Mouse (Mus musculus): ENCODE results near the gene Irgc1. TPM values are rescaled to one million over a fixed set of nuclear protein-coding genes. Genes with fewer than 3 reads are reported as not detected.
"Not testable (repeated sequence)": the region's sequence is repeated elsewhere in the genome, so short reads cannot be mapped to it uniquely, and the experiment has no call there.

Gene Irgc1
- polyA plus RNA-seq, 1 experiment from 2014 or later, result not detected

- H3K9ac ChIP-seq (ENCODE audit: low read length), result no peak overlapping the region
- no peak overlapping the region for H3K4me3 ChIP-seq (ENCODE audit: low read length)
- H3K4me2 ChIP-seq (ENCODE audit: low read depth, low read length), result no peak overlapping the region
- H3K4me1 ChIP-seq (replicated peaks; ENCODE audit: control insufficient read depth, insufficient read depth, low read length), result peaks cover 6% of the 10 kb centered on the region; the same call in 1 of the 2 replicates
- WGBS, result 96% methylated on average over 9 of the region's 9 CpGs
- no peaks in the 10 kb centered on the region for H3K27me3 ChIP-seq (ENCODE audit: control insufficient read depth, insufficient read depth, low read depth, low read length)
- no peak overlapping the region for H3K27ac ChIP-seq (ENCODE audit: low read length)
- H3K9me3 ChIP-seq (ENCODE audit: control insufficient read depth, low read length), result no peaks in the 10 kb centered on the region
- H3K36me3 ChIP-seq (ENCODE audit: control insufficient read depth, insufficient read depth, low read length), result peaks cover 14% of the 10 kb centered on the region; the same call in 1 of the 2 replicates
- no peak for ATAC-seq (ENCODE audit: low read depth)
These were observed 49.2 kb downstream of the Irgc1 start for GRCm38 (mm10) chr7:24402851-24403250.

- H3K27me3 ChIP-seq (ENCODE audit: control insufficient read depth, insufficient read depth, low read depth, low read length); H3K9me3 ChIP-seq (ENCODE audit: control insufficient read depth, low read length); H3K36me3 ChIP-seq (ENCODE audit: control insufficient read depth, insufficient read depth, low read length); H3K4me1 ChIP-seq (replicated peaks; ENCODE audit: control insufficient read depth, insufficient read depth, low read length); H3K9ac ChIP-seq (ENCODE audit: low read length); H3K27ac ChIP-seq (ENCODE audit: low read length); ATAC-seq (ENCODE audit: low read depth): not testable (repeated sequence)
- 86% methylated on average over 4 of the region's 4 CpGs for WGBS
- peak overlapping the region; percentile 68; the same call in 1 of the 2 replicates for H3K4me3 ChIP-seq (ENCODE audit: low read length)
- H3K4me2 ChIP-seq (ENCODE audit: low read depth, low read length), result peak overlapping the region; percentile 67; the same call in 1 of the 2 replicates
These were observed 51.6 kb downstream of the Irgc1 start for GRCm38 (mm10) chr7:24400489-24400888.

- H3K4me1 ChIP-seq (replicated peaks; ENCODE audit: control insufficient read depth, insufficient read depth, low read length), result peaks cover 2% of the 10 kb centered on the region; the same call in 1 of the 2 replicates
- ATAC-seq (ENCODE audit: low read depth), result no peak
- peak overlapping the region; percentile 98 for H3K27ac ChIP-seq (ENCODE audit: low read length)
- 5% methylated on average over 3 of the region's 3 CpGs for WGBS
- H3K27me3 ChIP-seq (ENCODE audit: control insufficient read depth, insufficient read depth, low read depth, low read length), result no peaks in the 10 kb centered on the region
- peak overlapping the region; percentile 82 for H3K9ac ChIP-seq (ENCODE audit: low read length)
- H3K9me3 ChIP-seq (ENCODE audit: control insufficient read depth, low read length), result no peaks in the 10 kb centered on the region
- H3K4me2 ChIP-seq (ENCODE audit: low read depth, low read length), result peak overlapping the region; percentile 67
- peak overlapping the region; percentile 68 for H3K4me3 ChIP-seq (ENCODE audit: low read length)
- peaks cover 9% of the 10 kb centered on the region; the same call in 1 of the 2 replicates for H3K36me3 ChIP-seq (ENCODE audit: control insufficient read depth, insufficient read depth, low read length)
These were observed 52.0 kb downstream of the Irgc1 start for GRCm38 (mm10) chr7:24400082-24400452.

GRCm38 (mm10) chr7:24399256-24400081 lies 52.6 kb downstream of the Irgc1 start, which contains the start of gene Smg9:
Smg9 (plus strand) TSS chr7:24399619.
- peak; percentile 97 for ATAC-seq (ENCODE audit: low read depth)
- Histone ChIP-seq H3K4me3 (ENCODE audit: low read length) (peak within 1 kb of the TSS; percentile 68), H3K4me2 (ENCODE audit: low read depth, low read length) (peak within 1 kb of the TSS; percentile 67), H3K36me3 (ENCODE audit: control insufficient read depth, insufficient read depth, low read length) (0 out of 2 replicates have a peak, but pooled peaks cover 5% of the 10 kb centered on the region), H3K27me3 (ENCODE audit: control insufficient read depth, insufficient read depth, low read depth, low read length) (no peaks in the 10 kb centered on the region), H3K4me1 (replicated peaks; ENCODE audit: control insufficient read depth, insufficient read depth, low read length) (peaks cover 2% of the 10 kb centered on the region; the same call in 1 of the 2 replicates), H3K9ac (ENCODE audit: low read length) (peak within 1 kb of the TSS; percentile 82), H3K9me3 (ENCODE audit: control insufficient read depth, low read length) (no peaks in the 10 kb centered on the region), H3K27ac (ENCODE audit: low read length) (peak within 1 kb of the TSS; percentile 98)
- 2% methylated on average over 66 of the region's 66 CpGs for WGBS

GRCm38 (mm10) chr7:24398364-24398913 lies 53.7 kb downstream of the Irgc1 start:
- H3K9ac ChIP-seq (ENCODE audit: low read length), result no peak overlapping the region
- no peak for ATAC-seq (ENCODE audit: low read depth)
- no peaks in the 10 kb centered on the region for H3K9me3 ChIP-seq (ENCODE audit: control insufficient read depth, low read length)
- no peak overlapping the region for H3K27ac ChIP-seq (ENCODE audit: low read length)
- no peaks in the 10 kb centered on the region for H3K27me3 ChIP-seq (ENCODE audit: control insufficient read depth, insufficient read depth, low read depth, low read length)
- H3K4me3 ChIP-seq (ENCODE audit: low read length), result no peak overlapping the region
- H3K4me2 ChIP-seq (ENCODE audit: low read depth, low read length), result no peak overlapping the region
- H3K4me1 ChIP-seq (replicated peaks; ENCODE audit: control insufficient read depth, insufficient read depth, low read length), result peaks cover 2% of the 10 kb centered on the region; the same call in 1 of the 2 replicates
- 0 out of 2 replicates have a peak, but pooled peaks cover 5% of the 10 kb centered on the region for H3K36me3 ChIP-seq (ENCODE audit: control insufficient read depth, insufficient read depth, low read length)
- 94% methylated on average over 8 of the region's 8 CpGs for WGBS

- no peak for ATAC-seq (ENCODE audit: low read depth)
- no peak overlapping the region for H3K9ac ChIP-seq (ENCODE audit: low read length)
- H3K4me3 ChIP-seq (ENCODE audit: low read length), result no peak overlapping the region
- no peak overlapping the region for H3K27ac ChIP-seq (ENCODE audit: low read length)
- 54% methylated on average over 11 of the region's 11 CpGs for WGBS
- no peaks in the 10 kb centered on the region for H3K36me3 ChIP-seq (ENCODE audit: control insufficient read depth, insufficient read depth, low read length)
- no peak overlapping the region for H3K4me2 ChIP-seq (ENCODE audit: low read depth, low read length)
- no peaks in the 10 kb centered on the region for H3K27me3 ChIP-seq (ENCODE audit: control insufficient read depth, insufficient read depth, low read depth, low read length)
- no peaks in the 10 kb centered on the region for H3K9me3 ChIP-seq (ENCODE audit: control insufficient read depth, low read length)
- H3K4me1 ChIP-seq (replicated peaks; ENCODE audit: control insufficient read depth, insufficient read depth, low read length), result peaks cover 2% of the 10 kb centered on the region; the same call in 1 of the 2 replicates
These were observed 55.3 kb downstream of the Irgc1 start for GRCm38 (mm10) chr7:24396832-24397231.

- WGBS, result 69% methylated on average over 15 of the region's 15 CpGs
- H3K9me3 ChIP-seq (ENCODE audit: control insufficient read depth, low read length), result no peaks in the 10 kb centered on the region
- no peak overlapping the region for H3K4me3 ChIP-seq (ENCODE audit: low read length)
- no peaks in the 10 kb centered on the region for H3K36me3 ChIP-seq (ENCODE audit: control insufficient read depth, insufficient read depth, low read length)
- H3K27ac ChIP-seq (ENCODE audit: low read length), result no peak overlapping the region
- no peak for ATAC-seq (ENCODE audit: low read depth)
- H3K27me3 ChIP-seq (ENCODE audit: control insufficient read depth, insufficient read depth, low read depth, low read length), result no peaks in the 10 kb centered on the region
- H3K4me2 ChIP-seq (ENCODE audit: low read depth, low read length), result no peak overlapping the region
- H3K4me1 ChIP-seq (replicated peaks; ENCODE audit: control insufficient read depth, insufficient read depth, low read length), result peaks cover 6% of the 10 kb centered on the region
- H3K9ac ChIP-seq (ENCODE audit: low read length), result no peak overlapping the region
These were observed 57.5 kb downstream of the Irgc1 start for GRCm38 (mm10) chr7:24394475-24395161.

- Histone ChIP-seq H3K4me3 (ENCODE audit: low read length) (no peak overlapping the region), H3K9me3 (ENCODE audit: control insufficient read depth, low read length) (no peaks in the 10 kb centered on the region), H3K27me3 (ENCODE audit: control insufficient read depth, insufficient read depth, low read depth, low read length) (no peaks in the 10 kb centered on the region), H3K27ac (ENCODE audit: low read length) (no peak overlapping the region), H3K4me2 (ENCODE audit: low read depth, low read length) (no peak overlapping the region), H3K4me1 (replicated peaks; ENCODE audit: control insufficient read depth, insufficient read depth, low read length) (peaks cover 6% of the 10 kb centered on the region), H3K36me3 (ENCODE audit: control insufficient read depth, insufficient read depth, low read length) (no peaks in the 10 kb centered on the region), H3K9ac (ENCODE audit: low read length) (no peak overlapping the region)
- no peak for ATAC-seq (ENCODE audit: low read depth)
- WGBS, result 82% methylated on average over 2 of the region's 3 CpGs
These were observed 58.0 kb downstream of the Irgc1 start for GRCm38 (mm10) chr7:24394054-24394453.

GRCm38 (mm10) chr7:24391687-24392086 lies 60.4 kb downstream of the Irgc1 start:
- Histone ChIP-seq H3K4me1 (replicated peaks; ENCODE audit: control insufficient read depth, insufficient read depth, low read length) (peaks cover 4% of the 10 kb centered on the region), H3K9ac (ENCODE audit: low read length) (no peak overlapping the region), H3K27me3 (ENCODE audit: control insufficient read depth, insufficient read depth, low read depth, low read length) (no peaks in the 10 kb centered on the region), H3K27ac (ENCODE audit: low read length) (no peak overlapping the region), H3K36me3 (ENCODE audit: control insufficient read depth, insufficient read depth, low read length) (no peaks in the 10 kb centered on the region), H3K9me3 (ENCODE audit: control insufficient read depth, low read length) (no peaks in the 10 kb centered on the region), H3K4me2 (ENCODE audit: low read depth, low read length) (no peak overlapping the region), H3K4me3 (ENCODE audit: low read length) (no peak overlapping the region)
- no peak for ATAC-seq (ENCODE audit: low read depth)
- 64% methylated on average over 2 of the region's 2 CpGs for WGBS
